Mouse (Mus musculus) monocyte, adult 2 months (primary cell): Measurements from ENCODE around the gene Rnf225.
"Not testable (repeated sequence)": the region's sequence is repeated elsewhere in the genome, so short reads cannot be mapped to it uniquely, and the experiment has no call there.

Experiments used
- DNase-seq, 2 experiments: peaks; one replicate each; pipeline ENCODE4 v3.0.0; 2022; ENCODE audit warnings: low spot score in 2 of 2, low read depth in 1 of 2

Rnf225 gene

GRCm38 (mm10) chr7:12927693-12928589, 725 bp downstream of the Rnf225 start:
- no peak for DNase-seq

- no peak for DNase-seq
These were observed 6.5 kb downstream of the Rnf225 start for GRCm38 (mm10) chr7:12933615-12934140.

- no peak for DNase-seq
These were observed 7.6 kb downstream of the Rnf225 start for GRCm38 (mm10) chr7:12934808-12935207.

DNA sequence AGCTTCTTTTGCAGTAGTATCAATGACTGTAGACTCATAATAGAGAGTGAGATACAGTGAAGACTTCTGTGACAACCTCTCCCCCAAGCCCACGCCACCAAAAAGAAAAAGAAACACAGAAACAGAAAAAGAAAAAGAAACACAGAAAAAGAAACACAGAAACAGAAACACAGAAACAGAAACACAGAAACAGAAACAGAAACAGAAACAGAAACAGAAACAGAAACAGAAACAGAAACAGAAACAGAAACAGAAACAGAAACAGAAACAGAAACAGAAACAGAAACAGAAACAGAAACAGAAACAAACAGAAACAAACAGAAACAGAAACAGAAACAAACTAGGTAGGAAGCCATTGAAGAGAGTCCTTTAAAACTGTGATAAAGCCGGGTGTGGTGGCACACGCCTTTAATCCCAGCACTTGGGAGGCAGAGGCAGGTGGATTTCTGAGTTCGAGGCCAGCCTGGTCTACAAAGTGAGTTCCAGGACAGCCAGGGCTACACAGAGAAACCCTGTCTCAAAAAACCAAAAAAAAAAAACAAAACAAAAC, 10.1 kb downstream of the Rnf225 start:
- not testable (repeated sequence) for DNase-seq

DNA sequence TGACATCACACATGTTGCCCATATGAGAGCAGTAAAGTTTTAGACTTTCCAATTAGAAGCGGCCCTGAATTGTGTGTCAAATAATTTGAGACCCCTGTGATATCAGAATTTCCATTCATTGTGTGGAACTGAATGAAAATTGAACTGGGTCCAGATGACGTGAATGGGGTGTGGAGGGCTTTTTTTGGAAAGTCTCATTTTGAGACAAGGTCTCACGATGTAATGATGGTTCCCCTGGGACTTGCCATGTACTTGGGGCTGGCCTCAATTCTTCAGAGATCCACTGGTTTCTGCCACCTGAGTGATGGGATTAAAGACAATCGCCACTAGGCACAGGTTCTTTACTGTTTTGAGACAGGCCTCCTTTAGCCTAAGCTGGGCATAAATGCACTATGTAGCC, 13.4 kb downstream of the Rnf225 start:
- no peak for DNase-seq

- no peak for DNase-seq
These were observed 16.3 kb downstream of the Rnf225 start for GRCm38 (mm10) chr7:12943488-12943887.

DNA sequence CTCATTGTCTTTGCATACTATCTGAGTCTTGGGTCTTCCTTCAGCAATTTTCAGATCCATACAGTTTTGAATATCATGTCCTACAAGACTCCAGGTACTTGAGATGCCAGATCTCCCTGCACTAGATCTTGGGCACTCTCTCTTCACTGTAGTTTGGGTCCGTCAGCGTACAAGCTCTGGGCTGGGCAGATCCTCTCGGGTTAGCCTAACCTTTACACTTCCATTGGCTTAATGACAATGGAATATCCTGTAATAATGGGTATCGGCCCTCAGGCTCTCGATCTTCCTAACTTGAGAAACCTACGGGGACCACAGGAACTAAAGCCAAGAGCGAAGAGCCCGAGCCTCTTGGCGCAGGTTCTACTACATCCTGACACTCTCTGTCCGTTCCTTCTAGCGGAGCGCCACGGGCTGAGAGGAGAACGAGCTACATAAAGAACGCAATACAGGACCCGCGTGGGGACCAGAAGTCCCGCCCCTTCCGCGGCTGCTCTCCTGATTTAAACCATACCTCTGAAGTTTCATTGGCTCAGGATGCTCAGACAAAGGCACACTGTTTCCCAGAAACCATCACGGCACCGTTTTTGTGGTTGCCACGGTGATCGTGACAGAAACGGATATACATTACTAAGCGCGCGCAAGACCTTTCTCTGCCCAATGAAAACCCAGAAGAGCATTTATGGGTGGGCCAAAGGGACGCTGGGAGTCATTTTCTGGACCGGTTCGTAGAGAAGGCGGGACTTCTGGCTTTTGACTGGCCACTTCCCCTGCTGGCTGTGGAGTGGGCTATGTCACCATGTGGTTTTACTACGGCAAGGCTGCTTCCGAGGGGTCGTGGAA, 22.0 kb downstream of the Rnf225 start:
- peak; percentile 91 to 93 for DNase-seq

DNA sequence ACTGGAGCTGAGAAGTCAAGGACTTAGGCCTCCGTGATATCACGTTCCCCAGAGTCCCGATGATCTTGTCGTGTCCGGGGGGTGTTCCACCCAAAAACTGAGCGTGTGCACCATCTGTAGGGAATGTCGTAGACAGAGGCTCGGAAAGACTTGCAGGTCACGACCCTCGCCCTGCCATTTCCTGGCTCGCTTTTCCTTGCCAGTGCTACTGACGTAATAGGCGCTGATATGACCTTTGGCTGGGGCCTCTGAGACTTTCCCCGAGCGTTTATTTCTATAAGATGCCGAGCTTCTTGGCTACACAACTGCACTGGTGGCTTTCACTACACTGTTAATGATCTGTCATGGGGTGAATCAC, 22.6 kb downstream of the Rnf225 start:
- DNase-seq, result no peak

DNA sequence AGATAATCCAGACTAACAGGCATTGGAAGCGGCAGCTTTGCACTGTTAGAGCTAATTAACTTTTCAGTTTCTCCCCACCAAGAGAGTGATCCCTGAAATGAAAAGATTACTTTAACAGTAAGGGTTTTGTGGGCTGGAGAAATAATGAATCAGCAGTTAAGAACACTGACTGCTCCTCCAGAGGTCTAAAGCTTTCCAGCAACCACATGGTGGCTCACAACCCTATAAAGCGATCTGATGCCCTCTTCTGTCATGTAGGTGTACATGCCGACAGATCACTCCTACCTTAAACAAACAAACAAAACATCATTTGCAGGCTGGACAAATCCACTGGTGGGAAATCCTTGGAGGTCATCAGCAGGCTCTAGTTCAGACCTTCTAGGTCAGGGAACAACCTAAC, 27.7 kb downstream of the Rnf225 start:
- no peak for DNase-seq

DNA sequence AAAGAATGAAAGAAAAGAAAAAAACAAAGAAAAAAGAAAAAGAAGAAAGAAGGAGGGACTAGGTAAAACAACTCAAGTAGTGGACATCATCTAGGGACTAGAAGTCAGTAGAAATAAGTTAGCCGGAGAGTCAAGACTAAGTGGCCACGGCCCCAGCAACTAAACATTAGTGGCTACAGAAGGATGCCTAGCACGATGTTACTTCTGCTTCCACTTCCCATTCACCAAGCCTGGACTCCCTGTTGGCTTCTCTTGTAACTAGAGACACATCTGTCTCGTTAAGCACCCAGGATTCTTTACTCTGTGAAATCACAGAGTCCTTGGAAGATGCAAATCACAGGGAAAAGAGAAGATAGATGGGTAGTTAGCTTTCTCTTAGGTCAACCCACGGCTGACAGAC, 30.3 kb downstream of the Rnf225 start:
- no peak for DNase-seq

DNA sequence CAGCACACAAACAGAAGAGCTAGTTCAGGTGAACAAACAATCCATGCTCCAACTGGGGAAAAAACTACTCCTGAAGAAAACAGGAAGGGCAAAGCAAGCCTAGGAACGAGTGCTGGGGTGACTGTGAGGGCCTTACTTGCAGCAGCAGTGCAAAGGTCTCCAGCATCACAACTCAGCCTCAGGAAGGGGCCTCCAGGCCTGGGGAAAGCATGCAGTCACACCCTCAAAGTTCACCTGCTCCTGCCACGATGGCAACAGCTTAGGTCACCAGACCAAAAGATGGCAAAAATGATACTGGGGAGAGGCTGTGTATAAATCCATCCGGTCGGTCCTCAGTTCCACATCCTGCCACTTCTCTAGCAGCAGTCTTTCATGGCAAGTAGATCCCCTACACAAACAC, 31.7 kb downstream of the Rnf225 start:
- DNase-seq, result no peak

GRCm38 (mm10) chr7:12959718-12960117, 32.5 kb downstream of the Rnf225 start:
- DNase-seq, result no peak

DNA sequence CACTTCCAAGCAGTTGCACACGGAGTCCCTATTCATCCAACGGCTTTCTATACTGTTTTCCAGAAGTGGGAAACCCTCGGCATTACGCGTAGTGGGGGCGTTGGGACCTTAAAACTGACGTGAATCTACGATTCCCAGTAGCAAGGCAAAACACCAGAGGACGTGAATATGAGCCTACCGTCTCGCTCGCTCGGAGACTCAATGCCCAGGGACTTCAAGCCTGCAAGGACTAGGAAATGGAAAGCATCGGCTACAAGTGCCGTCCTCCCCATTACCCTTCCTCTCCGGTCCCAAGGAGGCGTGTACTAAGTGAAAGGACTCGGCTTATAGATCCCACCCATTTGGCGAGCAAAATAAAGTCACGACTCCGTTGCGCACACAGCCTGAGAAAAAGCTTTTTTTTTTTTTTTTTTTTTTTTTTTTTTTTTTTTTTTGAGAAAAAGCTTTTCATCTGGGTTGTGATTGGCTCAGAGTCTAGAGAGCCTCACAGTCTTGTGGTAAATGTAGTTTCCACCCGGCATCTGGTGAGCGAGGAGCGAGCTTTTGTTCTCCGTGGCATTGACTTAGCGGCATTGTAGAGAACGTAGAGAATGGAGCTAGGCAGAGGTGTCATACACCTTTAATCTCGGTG, 34.4 kb downstream of the Rnf225 start:
- peak in 1 of 2 experiments; percentile 26 for DNase-seq

- DNase-seq, result peak; percentile 67 to 79
These were observed 38.5 kb downstream of the Rnf225 start, which contains the start of gene Zfp324 for GRCm38 (mm10) chr7:12965678-12966091. Zfp324 (plus strand) TSS chr7:12965838.

DNA sequence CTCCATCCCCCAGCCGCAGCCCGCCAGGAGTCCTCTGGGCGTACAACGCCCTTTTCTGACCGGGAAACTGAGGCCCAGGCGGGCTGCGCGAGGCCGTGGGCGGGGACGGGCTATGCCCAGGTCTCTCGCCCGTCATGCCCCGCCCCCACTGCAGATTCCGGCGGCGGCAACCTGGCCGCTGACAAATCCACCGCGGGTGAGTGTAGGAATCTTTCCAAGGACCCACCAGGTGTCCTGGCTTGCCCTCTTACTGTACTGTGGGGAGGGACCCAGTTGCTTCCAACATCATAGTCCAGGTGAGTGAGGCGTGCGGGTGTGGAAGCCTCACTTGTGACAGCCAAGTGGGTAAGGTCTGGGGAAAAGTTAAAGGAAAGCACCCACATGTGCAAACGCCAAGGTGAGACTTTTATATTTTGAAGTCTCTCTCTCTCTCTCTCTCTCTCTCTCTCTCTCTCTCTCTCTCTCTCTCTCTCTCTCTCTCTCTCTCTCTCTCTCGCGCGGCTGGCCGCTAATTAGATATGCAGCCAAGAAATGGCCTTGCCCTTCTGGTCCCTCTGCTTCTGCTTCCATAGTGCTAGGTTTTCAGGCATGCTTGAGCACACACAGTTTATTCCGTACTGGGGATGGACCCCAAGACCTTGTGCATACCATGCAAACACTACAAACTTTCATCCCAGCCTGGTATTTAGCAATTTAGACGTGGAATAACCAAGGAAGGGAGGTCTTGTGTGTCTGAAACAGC, 39.1 kb downstream of the Rnf225 start:
- no peak for DNase-seq

DNA sequence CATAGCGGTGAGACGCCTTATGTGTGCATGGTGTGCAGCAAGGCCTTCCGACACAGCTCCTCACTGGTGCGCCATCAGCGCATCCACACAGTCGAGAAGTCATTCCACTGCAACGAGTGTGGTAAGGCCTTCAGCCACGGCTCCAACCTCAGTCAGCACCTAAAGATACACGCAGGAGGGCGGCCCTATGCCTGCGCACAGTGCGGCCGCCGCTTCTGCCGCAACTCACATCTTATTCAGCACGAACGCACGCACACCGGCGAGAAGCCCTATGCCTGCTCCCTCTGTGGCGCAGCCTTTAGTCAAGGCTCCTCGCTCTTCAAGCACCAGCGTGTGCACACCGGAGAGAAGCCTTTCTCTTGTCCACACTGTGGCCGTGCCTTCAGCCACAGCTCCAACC, 43.7 kb downstream of the Rnf225 start:
- no peak for DNase-seq

DNA sequence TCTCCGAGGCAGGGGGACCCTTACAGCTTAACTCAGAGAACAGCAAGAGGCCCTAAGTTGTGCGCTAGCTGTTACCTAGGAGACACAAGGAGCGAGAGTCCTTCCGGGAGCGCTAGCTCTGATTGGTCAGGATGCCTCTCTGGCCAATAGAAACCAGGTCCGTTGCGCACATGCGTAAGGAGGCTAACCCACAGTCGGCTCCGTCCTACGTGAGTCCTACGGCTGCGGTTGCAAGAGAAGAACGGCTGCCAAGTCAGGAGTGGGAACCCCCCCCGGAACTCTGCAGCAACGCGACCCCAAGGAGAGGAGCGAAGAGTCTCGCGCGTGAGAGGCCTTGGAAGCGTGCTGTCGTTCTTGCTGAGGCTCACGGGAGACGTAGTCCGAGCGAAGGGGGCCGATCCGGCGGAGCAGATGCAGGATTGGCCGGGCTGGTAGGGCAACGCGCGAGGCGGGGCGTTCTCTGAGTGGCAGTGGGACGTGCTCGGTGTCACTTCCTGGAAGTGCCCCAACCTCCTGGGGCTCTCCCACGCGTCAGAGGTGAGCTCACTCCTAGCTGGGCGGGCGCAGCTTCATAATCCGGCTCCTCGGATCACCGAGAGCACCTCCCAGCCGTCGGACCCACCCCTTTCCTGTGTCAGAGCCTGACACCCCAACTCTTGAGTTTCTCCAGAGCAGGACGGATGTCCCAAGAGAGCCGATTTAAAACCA, 50.6 kb downstream of the Rnf225 start, which contains the start of gene Zfp446:
Gene Zfp446 (plus strand): TSS at position 167 of the 708 bp plus-strand sequence.
- peak; percentile 95 to 96 for DNase-seq

- DNase-seq, result no peak
These were observed 51.9 kb downstream of the Rnf225 start for GRCm38 (mm10) chr7:12978931-12979722.

DNA sequence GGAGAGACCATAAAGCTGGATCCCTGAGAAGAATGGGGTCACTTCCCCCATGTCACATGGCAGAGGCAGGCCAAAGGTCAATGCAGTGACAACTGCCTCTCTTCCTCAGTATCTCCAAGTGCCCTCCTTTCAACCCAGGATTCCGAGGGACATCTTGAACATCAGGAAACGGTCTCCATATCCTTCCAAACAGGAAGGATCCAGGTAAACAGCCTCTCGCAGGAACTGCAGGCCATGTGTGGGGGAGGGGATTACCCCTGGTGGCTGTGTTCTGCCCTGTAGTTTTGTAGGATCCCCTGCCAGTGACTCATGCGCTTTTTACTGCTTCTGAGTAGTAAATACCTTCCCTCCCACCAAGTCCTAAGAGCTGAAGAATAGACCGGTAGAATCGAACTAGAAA, 52.6 kb downstream of the Rnf225 start:
- DNase-seq, result no peak
